Mouse (Mus musculus): ENCODE data around the gene Zmym2. TPM values are rescaled to one million over a fixed set of nuclear protein-coding genes. Genes with fewer than 3 reads are reported as not detected.
"Not testable (repeated sequence)": the region's sequence is repeated elsewhere in the genome, so short reads cannot be mapped to it uniquely, and the experiment has no call there.

The Zmym2 gene
- 100 to 1,000 TPM in 1 of 2 experiments, 10 to 100 TPM in 1; 95.1 to 101 TPM for total RNA-seq (2021)

DNA sequence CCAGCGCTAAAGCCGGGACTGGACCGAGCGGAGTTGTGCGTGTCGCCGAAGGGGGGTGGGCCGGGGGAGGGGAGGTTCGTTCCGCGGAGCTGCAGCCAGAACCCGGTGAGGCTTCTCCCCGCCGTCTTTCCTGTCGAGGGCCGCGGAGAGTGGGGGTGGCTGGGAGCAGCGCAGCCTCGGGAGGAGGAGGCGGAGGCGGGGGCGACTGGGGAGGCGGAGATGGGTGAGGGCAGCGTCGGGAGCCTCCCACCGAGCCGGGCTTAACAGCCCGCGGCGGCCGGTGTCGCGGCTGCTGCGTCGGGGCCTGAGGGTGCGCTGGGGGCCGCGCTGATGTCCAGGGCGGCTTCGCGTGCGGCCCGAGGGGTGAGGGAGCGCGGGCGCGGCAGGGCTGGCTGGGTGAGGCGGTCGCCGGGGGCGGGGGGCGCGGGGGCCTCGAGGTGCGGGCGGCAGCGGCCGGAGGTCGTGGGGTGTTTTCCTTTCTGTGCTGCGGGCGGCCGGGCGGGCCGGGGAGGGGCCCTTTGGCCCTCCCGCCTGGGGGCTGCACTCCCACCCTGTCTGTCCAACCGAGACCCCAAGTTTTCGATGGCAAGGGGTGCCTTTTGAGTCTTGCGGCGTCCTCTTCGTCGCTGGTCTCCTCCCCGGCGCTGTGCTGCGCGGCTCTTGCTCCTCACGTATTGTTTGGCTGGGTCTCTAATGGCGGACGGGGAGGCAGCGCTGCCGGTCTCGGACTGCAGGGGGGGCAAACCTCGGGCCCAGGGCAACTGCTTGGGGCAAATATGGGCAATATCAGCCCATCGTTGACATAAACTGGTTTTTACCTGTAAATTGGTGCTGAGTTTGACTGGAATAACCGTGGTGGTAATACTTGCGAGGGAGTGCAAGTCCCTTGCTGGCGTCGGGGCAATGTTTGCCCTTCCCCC, at the start of gene Zmym2:
Gene Zmym2, plus strand, starts transcription at position 60 of the 920 bp plus-strand sequence.
- DNase-seq, result peak; percentile 75 to 76

DNA sequence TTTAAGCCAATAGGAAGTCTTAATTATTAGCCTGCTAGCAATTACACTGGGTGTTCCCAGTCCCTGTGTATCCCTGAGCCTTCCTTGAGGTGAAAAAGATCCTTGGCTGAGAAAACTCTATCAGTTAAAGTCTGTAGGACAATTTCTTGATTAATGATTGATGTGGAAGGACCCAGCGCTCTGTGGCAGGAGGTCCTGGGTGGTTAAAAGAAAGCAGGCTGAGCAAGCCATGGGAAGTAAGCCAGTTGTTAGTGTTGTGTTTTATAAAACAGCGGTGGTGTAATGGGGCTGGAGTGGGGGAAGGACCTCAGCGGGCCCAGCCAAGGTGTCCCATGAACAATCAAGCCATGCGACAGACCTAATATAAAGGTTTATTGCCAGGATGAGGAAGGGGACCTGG, 42.4 kb upstream of the Zmym2 start:
- no peak for DNase-seq

GRCm38 (mm10) chr14:56844507-56844906, 41.9 kb upstream of the Zmym2 start:
- DNase-seq, result no peak

DNA sequence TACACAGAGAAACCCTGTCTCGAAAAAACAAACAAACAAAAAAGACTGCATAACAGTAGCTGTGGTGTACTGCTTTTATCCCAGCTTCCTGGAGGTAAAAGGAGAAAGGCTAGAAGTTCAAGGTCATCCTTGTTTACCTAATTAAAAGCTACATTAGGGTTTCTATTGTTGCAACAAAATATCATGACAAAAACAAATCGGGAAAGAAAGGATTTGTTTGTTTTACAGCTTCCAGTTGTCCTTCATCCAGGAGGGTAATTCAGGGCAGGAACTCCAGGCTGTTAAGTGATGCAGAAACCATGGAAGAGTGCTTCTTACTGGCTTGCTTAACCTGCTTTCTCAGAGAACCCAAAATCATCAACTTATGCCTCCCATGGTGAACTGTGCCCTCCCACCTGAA, 38.1 kb upstream of the Zmym2 start:
- DNase-seq, result no peak

DNA sequence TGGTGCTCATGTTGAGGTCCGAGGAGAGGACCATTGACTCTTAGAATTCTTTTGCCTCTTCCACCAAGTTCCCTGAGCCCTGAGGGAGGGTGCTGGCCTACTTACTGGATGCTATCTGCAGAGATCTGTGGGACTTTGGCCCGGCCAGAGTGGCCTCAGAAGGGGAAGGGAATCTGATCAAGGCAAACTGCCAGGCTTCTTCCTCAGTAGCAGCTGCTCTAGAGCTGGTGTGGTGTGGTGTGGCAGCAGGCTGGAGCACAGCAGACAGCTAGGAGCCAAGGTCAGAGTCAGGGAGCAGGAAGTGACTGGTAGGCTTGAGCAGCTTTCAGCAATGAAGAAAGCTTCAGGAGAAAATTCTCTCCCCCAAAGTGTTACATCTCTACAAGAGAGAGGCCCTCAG, 36.8 kb upstream of the Zmym2 start:
- DNase-seq, result no peak

- no peak for DNase-seq
These were observed 22.4 kb upstream of the Zmym2 start for GRCm38 (mm10) chr14:56864041-56864440.

GRCm38 (mm10) chr14:56864641-56865040, 21.8 kb upstream of the Zmym2 start:
- no peak for DNase-seq

DNA sequence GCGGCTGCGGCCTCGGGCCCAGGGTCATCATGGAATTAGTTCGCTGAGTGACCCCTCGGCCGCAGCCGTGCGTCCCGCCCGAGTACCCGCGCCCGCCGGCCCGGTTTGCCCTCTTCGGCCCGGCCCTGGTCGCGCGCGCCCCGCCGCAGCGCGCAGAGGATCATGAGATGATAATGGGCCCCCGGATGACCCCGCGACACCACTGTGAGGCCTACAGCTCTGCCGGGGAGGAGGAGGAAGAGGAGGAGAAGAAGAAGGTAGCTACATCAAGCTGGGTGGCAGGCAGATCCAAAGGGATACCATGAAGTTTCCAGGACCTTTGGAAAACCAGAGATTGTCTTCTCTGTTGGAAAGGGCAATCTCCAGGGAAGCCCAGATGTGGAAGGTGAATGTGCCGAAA, 21.3 kb upstream of the Zmym2 start:
- DNase-seq, result not testable (repeated sequence)

DNA sequence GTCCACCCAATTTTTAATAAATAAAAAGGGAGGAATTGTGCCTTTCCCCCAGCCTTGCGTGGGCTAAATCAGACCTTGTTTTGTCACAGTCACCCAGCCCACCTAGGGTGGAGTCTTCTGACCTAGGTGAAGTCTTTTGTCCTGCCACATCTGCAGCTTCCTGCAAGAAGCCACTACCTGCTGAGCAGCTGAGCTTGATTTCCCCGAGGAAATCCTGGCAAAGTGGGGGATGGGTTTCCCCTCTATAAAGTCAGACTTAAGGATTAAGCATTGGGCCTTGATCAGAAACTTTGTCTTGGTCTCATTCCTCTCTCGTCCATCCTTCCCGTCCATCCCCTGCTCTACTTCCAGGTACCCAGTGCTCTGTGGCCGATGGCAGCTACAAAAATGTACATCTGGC, 12.9 kb upstream of the Zmym2 start:
- DNase-seq, result no peak

DNA sequence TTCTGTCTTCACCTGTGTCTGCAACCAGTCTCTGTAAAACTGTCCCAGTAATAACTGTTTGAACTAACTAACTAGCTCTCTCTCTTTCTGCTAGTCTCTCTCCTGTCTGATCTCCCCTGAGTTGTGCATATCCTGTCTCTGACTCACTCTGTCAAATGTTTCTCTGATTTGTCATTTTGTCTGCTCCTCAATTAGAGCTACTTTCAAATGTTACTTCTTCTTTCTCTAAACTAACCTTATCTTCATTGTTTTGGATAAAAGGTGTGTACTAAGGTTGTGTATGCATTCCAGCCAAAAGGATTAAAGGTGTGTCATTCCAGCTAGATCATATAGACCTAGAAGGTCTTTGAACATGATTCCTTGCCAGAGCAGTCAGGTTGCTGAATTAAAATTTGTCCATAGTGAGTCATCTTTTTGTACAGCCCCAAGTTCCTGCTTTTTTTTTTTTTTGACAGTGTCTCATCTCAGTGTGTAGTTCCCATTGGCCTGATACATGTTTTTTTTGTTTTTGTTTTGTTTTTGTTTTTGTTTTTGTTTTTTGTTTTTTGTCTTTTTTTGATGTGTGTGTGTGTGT, 10.8 kb upstream of the Zmym2 start:
- no peak for DNase-seq

DNA sequence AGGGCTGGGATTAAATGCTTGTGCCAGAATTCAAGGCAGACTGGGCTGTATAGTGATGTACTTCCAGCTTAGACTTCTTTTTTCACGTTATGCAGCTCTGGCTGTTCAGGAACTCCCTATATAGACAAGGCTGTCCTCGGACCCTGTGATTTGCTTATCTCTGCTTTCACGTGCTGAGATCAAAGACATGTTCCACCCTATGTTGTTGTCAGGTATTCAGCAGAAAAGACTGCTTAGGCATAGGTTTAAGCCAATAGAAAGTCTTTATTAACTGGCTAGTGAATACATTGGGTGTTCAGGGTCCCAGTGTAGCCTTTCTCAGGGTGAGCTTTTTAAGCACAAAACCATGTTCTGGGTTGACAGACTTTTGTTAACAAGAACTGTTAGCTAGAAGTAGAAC, 5.2 kb upstream of the Zmym2 start:
- no peak for DNase-seq

DNA sequence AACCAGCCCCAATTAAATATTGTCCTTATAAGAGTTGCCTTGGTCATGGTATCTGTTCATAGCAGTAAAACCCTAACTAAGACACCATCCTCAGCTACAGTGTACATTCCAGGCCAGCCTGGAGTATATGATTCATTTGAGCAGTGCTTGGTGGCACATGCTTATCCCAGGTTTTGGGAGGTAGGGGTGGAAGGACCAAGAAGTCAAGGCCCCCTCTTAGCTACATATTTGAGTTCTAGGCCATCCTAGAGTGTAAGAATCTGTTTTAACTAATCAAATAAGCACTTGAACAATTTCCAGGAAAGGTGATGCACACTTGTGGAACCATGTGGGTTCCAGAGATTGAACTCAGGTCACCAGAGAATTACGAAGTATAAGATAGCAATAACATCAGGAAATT, 3.0 kb upstream of the Zmym2 start:
- DNase-seq, result no peak

DNA sequence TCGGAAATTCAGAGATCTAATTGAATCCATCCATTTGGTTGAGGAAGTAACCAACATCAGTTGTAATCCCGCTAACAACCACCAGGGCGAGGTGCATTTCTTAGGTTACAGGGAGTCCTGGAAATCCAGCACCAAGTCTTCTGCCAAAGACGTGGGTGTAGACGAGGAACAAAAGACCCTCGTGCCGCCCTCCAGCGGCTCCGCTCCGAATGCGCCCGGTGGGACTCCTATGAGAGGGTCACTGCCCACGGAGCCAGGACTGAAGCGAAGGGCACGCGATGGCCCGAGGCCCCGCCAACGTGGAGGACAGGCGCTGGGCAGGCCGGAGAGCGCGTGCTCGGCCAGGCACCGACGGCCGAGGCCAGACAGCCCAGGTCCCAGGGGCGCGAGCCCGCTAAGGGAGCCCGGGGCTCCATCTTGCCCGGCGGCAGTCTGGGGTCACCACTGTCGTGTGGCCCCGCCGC, 1.1 kb upstream of the Zmym2 start:
- peak; percentile 66 to 69 for DNase-seq

GRCm38 (mm10) chr14:56885986-56886593, 363 bp upstream of the Zmym2 start:
- DNase-seq, result peak; percentile 76 to 79

GRCm38 (mm10) chr14:56887514-56887880, 1.0 kb downstream of the Zmym2 start:
- no peak for DNase-seq

DNA sequence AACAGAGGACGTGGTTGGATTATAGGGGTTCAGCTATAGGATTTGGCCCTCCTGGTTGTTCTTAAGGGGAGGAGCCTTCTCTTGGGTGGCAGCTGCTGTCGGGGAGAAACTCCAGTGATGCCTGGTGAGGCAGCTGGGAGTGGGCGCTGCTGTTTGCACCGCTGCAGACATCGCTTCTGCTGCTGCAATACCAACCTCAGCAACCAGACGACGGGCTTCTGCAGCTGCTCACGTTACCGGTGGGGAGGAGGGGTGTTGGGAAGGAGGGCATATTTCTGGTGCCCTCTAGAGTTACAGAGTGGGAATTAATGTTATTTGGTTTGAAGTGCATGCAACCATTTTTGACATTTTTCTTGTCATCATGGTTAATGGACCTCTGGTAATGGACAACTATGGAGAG, 1.4 kb downstream of the Zmym2 start:
- peak; percentile 65 to 66 for DNase-seq

DNA sequence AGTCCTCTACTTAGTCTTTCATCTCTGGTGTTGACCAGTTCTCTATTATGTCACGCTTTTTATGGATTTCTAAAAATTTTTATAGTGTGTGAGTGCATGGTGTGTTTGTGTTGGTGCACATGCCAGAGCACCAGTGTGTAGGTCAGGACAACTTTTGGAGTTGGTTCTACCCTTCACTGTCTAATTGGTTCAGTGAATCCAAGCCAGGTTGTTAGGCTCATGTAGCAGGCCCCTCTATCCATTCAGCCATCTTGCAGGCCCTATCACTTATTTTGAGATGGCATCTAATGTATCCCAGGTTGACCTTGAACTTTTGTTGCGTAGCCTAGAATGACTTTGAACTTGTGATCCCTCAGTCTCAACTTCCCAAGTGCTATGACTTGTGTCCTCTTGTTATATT, 2.0 kb downstream of the Zmym2 start:
- DNase-seq, result no peak

DNA sequence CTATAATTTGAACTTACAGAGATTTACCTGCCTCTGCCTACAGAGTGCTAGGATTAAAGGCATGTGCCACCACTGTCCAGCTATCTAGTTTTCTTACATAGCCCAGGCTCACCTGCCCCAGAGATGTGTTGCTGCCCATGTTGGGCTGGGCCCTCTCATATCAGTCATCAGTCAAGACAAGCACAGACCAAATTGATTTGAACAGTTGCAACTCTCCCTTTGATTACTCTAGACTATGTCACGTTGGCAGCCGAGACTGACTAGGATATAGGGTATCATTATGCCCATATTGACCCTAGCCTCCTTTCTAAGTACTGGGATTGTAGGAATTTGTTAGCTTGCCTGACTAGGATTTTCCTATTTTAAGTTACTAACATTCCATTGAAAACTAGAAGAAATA, 8.0 kb downstream of the Zmym2 start:
- no peak for DNase-seq

DNA sequence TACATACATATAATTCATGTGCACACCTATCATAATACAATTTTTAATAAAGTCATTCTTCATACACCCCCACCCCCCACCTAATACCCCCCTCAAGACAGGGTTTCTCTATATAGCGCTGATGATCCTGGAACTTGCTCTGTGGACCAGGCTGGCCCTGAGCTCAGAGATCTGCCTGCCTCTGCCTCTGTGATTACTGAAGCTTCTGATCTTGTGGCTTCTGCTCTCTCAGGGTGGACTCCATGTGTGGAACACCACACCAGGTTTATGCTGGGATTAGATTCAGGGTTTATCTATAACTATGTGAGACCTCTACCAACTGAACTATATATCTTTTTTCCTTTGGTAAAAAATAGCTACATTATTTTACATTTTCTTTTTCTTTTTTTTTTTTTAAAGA, 10.1 kb downstream of the Zmym2 start:
- no peak for DNase-seq

GRCm38 (mm10) chr14:56897475-56897874, 11.0 kb downstream of the Zmym2 start:
- no peak for DNase-seq

GRCm38 (mm10) chr14:56899656-56900055, 13.2 kb downstream of the Zmym2 start:
- no peak for DNase-seq

- DNase-seq, result no peak
These were observed 16.6 kb downstream of the Zmym2 start for GRCm38 (mm10) chr14:56903039-56903438.

DNA sequence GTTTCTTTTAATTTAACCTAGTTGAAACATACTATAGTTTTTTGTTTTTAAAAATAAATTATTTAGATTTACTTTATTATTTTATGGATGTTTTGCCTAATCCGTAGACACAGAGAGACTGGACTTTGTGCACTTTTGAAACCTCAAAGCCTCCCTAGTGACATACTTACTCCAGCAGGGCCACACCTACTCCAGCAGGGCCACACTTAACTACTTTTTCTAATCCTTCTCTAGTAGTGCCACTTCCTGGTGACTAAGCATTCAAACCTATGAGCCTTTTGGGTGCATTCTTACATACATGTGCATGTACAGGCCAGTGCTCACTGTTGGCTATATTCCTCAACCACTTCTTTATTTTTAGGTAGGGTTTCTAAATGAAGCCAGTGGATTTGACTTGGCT, 19.2 kb downstream of the Zmym2 start:
- no peak for DNase-seq

DNA sequence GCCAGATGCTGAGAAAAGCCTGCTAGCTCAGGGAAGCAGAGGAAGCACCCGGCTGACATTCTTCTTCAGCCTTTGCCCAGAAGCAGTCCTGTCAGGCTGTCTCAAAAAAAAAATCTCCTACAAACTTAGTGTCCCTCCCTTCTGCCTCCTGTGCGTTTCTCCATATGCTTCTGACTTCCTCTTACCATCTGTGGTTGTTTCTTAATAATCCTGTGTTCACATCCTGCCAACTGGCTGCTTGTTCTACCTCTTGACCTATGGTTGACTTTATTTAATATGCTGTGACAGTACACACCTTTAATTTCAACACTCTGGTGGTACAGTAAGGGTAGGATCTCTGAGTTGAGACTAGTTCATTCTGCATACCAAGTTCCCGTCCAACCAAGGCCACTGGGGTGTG, 32.1 kb downstream of the Zmym2 start:
- no peak for DNase-seq

Measured in layer of hippocampus, postnatal 36 days (tissue).